Mouse (Mus musculus): Measurements from ENCODE around the gene Zfp423.
A peak's percentile ranks its signal among the peaks of the same experiment; 100 is the strongest.

Zfp423 gene

DNA sequence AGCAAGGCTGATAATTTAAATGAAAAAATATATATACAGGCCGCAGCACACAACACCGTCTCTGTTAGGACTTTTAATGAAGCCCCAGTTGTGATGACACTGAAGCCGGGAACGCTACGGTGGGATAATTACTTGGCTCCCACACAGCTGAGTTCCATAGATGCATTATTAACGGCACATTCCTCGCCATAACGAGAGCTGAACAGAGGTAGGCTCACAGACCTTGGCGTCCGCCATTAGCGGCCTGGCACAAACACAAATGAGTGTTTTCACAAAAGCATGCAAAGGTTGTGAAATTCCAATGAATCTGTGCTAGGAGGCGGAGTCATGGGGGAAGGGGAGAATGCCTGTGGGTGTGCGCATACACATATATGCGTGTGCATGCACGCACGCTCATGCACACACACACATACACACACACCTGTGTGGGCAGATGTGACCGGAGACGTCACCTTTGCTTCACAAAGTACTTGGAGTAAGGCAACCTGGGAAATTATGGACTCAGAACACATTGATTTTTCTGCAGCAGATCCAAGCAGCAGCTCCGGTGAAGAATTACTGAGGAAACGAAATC, 214.2 kb downstream of the Zfp423 start:
- DNase-seq (ENCODE audit: low spot score in 2 of 2), result no peak

DNA sequence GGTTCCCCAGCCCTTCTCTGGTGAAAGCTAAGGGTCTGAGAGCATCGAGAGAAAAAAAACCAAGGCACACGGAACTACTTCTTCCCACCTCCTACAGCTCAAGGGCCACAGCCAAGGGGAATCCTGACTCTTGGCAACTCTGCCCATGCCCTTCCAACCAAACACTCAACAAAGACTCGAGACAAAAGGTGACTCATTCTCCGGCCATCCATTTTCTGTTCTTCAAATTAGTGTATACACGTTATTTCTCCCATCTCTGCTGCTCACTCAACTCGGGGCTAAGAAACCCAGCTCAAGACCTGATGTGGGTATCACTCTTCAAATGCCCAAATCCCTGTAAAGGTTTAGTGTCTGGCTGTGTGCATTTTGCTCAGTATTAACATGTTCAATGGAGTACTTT, 214.8 kb downstream of the Zfp423 start:
- no peak for DNase-seq (ENCODE audit: low spot score in 2 of 2)

DNA sequence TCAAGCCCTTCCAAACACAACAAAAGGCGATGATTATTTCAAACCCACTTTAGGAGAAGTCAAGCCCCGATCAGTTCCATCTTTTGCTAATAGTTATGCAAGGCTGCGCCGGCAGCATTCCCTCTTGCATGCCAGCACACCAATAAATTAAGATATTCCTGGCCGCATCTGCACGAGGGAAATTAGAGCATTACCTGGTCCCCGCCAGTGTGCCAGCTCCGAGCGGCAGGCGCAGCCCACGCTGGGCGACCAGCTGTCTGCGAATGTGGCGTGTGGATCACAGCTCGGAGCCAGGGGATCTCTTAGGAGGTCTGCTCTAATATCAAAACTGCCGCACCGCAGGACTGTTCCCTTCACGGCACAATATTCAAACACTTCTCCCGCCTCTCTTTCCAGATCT, 217.4 kb downstream of the Zfp423 start:
- no peak for DNase-seq (ENCODE audit: low spot score in 2 of 2)

DNA sequence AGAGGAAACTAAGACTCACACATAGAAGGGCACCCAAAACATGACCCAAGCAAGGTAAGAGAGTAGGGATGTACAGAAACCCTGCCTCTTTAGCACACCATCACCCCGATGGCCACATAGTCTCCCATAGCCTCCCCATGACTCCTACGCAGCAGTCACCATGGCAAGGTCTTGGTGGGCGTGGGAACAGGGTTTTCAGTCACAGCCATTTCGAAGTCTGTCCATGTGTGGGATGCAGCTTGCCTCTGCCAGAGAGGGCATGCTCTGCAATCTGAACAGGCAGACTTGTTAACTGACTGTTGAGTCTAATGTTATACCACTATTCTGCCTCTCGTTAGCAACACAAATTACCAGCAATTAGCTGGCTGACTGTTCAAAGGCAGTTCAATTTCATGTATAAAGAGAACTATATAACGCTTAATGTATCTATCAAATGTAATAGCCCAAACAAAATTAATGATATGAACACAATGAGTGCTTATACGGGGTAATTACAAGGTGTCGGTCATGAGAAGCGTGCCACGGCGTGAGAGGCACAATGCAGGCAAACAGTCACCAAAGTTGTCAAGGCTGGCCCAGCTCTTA, 218.4 kb downstream of the Zfp423 start:
- DNase-seq (ENCODE audit: low spot score in 2 of 2), result no peak

DNA sequence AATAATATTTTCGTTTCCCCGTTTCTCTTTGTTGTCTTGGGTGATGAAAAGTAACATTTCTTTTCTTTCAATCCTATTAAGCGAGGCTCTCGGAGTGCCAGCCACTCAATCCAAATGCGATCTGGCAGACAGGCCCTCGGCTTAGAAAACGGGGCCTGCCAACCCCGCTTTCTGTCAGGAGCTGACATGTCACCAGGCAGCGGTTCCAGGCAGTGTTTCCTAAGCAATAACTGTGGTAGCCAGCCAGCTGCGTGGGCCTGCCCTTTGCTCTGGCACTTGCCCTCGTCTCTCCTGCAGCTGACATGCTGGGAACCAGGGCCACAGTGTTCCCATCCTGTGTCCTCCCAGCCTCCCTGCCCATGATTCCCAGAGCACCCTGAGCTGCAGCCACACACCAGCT, 221.5 kb downstream of the Zfp423 start:
- DNase-seq (ENCODE audit: low spot score in 2 of 2), result no peak

DNA sequence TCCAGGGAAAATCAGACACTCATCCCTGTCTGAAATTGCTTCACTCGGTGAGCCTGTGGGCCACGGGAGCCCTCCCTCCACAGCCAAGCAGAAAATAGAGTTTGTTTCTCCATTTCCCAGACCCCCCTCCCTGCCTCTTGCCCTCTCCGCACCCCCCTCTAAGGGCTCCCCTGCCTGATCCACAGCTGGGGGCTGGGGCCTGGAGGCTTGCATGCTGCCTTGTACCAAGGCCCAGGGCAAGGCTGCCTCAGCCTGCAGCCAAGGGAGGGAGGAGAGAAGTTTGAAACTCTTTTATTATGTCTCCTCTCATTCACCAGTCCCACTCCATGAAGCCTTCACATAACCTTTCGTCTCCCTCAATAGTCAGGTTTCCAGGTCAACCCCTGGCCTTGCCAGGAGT, 224.5 kb downstream of the Zfp423 start:
- no peak for DNase-seq (ENCODE audit: low spot score in 2 of 2)

DNA sequence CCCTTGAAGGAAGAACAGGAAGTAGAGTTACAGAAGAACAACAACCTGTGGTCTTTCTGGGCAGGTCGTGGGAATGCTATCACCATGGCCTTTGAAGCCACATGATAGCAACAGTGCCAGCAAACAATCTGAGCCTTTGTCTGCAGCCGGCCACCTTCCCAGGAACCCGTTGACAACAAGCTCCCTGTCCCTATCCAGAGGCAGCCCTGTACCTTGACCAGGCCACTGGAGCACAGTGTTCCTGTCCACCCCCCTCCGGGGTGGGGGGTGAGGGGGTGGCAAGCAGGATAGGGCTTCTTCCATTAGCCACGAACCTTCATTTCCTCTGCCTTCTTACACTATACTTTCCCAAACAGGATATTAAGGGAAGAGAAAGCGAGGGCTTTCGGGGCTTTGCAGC, 224.9 kb downstream of the Zfp423 start:
- no peak for DNase-seq (ENCODE audit: low spot score in 2 of 2)

DNA sequence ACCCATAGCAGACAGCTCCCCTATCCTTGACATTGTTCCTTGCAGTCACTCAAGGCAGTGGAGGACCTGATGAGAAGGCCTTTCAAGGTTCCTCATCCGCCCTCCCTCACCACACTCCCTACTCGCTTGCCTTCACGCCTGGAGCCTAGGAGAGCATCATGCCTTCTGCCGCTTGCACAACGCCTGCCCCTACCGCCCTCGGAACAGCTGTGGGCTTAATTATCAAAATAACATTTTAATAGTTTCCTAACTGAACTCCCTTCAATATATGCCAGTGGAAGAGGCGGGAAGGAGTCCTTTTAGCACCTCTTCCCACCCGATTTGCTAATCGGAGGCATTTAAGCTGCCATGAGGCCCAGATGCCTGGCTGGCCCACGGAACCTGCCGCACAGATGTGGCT, 228.3 kb downstream of the Zfp423 start:
- no peak for DNase-seq (ENCODE audit: low spot score in 2 of 2)

DNA sequence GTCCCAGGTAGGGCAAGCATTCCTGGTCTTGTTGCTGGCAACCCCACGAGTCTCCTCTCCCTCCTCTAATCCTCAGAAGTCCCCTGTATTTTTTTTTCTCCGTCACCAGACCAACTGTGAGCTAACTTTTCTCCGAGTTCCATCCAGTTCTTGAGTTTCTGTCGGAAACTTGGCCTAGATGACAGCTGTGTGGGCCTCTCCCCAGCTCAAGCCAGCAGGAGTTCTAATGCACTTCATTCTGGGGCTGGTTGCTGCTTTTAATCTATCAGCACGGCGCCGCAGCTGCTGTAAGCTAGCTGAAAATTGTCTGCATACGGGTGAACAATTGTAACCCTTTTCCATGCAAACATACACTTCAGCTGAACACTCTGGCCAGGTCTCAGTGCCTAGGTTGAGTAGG, 236.4 kb downstream of the Zfp423 start:
- no peak for DNase-seq (ENCODE audit: low spot score in 2 of 2)

DNA sequence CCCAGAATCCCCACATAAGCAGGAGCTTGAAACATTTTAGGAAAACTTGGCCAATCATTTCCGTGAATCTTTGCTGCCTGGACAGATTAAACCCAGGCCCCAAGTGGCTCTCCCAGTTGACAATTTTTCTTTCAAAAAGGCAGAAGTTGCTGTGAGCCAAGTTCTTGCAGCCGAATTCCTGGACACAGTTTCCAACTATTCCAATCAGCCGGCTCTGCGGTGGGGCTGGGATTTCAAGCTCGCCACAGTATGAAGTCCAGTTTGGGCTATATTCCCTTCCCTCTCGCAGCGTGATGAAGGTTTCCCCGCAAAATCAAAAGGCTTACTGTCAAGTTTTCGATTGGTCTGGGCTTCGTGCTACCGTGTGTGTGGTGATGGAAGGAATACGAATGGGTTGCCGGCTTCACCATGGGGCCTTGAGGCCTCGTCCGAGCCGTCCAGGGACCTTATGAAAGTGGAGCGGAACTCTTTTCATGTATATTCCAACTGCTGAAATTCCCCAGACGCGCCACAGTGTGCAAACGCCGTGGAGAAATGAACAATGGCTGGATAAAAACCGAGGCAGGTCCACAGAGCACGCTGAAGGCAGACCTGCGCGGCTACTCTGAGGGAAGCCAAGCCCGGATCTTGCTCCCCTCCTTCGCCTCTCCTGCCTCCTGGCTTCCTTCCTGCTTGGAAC, 240.1 kb downstream of the Zfp423 start:
- DNase-seq (ENCODE audit: low spot score in 2 of 2), result no peak

DNA sequence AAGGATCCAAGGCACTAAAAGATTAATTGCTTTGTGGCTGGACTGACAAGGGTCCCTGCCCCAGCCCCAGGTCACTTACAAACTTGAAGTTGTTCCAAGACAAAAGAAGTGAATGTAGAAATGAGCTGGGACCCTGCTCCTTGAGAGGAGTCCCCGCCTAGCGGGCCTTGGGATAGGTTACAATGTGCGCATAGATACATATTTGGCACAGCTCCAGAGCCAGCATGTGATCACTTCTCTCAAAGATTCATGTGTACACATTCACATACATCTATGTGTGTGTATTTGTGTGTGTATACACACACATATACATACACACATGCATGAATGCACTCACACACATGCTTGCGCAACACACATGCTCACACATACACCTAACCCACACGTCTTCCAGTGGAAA, 241.9 kb downstream of the Zfp423 start:
- DNase-seq (ENCODE audit: low spot score in 2 of 2), result no peak

DNA sequence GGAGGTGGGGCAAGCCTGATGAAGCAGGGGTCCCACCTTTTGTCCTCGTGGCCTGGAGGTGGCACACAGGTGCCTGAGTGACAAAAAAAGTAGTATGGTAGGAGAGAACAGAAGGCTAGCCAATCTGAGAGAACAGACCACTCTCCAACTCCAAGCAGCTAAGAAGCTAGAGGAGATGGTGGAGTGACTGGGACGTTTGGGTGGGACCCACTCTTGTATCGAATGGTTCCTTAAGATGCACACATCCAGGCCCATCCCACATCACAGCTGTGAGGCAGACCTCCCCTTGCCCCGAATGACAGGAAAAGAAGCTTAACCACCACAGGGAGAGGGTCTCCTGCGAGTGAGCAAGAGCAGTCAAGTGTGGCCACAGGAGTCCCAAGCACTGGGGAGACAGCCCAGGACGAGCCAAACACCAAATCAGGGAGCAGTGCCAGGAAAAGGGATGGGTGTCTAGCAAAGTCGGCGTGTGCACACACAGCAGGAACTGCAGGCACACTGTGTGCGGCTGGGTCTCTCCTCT, 242.6 kb downstream of the Zfp423 start:
- no peak for DNase-seq (ENCODE audit: low spot score in 2 of 2)

DNA sequence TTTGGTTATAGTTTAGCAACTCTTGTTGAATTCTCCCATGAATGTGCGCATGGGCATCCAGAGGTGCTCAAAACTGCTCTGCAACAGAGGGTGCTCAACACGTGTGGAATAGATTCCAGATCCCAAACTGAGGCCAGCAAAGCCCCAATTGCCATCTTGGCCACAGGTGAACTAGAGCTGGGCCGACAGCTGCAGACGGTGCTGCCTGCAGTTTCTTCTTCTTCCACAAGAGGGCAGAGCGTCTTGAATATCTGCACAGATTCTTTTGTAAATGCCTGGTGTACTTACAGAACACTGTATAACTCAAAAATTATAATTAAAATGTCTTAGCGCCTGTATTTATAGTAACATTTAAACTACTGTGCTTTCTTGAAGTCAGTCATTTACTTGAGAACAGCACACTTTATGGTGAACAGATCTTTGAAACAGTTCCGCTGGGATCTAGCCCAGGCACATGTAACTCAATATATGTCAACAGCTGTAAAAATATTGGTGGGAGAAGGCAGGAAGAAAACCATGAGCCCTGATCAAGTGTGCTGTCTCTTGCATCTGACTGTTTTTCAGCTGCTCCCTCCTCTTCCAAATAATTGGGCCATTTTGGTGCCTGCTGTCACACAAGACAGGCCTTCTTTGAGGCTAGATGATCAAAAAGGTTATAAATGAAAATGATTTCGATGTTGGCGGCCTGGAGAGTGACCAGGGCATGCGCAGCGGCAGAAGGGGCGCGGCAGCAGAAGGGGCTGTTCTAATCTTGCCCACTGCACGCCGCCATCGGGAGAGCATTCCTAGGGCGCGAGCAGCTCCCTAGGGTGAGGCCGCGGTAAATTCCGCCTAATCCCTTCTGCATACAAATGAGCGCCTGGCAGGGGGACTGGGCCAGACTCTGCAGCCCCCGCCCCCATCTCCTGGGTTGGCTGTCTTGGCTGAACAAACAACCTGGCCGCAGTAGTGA, 243.4 kb downstream of the Zfp423 start:
- peak in 1 of 2 experiments; percentile 61 for DNase-seq (ENCODE audit: low spot score in 2 of 2)

DNA sequence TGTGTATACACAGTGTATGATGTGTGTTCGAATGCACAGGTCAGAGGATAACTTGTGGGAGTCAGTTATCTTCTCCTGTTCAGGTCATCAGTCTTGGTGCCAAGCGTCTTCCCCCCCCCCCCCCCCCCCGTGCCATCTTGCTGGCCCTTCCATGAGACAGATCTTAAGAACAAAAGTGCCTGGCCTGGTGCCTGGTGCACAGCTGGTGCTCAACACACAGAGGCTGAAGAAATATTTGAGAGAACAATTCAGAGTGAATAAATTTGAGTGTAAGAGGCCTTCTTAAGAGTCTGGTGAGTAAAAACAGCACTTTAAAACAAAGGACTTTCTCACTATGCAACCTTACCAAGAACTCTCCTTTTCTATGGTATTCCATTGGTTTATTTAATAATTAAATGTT, 245.4 kb downstream of the Zfp423 start:
- no peak for DNase-seq (ENCODE audit: low spot score in 2 of 2)

DNA sequence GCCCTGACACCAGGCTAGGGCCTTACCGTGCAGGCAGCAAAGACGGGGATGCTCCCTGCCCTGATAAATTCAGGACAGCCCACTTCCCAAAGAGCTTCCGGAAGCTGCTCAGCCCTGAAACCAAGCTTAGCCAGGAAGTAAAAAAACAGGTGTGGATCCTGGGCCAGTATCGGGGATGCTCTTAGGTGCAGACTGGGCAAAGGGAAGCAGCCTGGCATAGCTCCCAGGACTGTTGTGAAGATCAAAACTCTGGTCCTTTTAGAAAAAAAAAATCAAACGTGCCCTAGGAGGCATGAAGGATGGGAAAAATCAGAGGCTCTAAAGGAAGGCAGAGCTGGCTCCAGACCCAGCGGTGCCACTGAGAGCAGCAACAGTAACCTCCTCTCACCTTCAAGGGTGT, 247.4 kb downstream of the Zfp423 start:
- no peak for DNase-seq (ENCODE audit: low spot score in 2 of 2)

DNA sequence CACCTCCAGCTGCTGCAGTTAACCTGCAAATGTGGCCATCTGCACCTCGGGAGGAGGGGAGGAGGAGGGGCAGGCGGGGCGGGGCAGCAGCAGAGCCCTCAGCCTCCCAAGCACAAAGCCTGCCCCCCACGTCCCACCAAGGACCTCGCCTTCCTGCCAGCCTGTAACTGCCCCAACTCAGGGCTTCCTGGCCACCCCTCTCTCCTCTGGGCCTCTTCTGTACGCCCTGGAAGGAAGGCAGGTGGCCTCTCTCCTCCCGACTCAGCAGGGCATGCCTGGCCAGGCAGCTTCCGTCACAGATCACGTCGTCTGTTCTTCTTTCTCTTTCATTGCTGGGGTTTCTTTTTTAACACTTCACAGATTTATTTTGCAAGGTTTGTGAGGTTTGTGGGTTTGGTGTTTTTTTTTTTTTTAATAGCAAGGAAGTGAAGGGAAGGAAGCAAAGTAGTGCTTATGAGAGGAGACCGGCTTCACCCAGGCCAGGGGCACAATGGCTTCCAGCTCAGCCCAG, 251.2 kb downstream of the Zfp423 start:
- peak; percentile 23 to 24 for DNase-seq (ENCODE audit: low spot score in 2 of 2)

DNA sequence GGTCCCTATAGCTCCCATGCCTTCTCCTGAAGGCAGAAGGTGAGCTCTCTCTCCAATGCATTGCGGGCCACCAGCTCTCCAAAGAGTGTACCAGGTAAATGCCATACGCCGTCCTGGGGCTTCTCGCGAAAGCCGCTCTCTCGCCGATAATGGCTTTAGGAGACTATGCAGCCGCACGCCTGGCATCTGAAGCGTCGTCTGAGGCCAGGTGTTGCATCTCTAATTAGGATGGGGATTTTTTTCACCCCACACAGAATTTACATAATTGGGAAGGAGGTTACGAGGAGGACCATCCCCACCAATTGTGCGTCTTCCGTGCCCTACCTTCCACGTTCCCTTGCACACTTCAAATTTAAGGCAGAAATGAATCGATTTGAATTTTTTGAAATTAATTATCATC, 252.2 kb downstream of the Zfp423 start:
- DNase-seq (ENCODE audit: low spot score in 2 of 2), result no peak

DNA sequence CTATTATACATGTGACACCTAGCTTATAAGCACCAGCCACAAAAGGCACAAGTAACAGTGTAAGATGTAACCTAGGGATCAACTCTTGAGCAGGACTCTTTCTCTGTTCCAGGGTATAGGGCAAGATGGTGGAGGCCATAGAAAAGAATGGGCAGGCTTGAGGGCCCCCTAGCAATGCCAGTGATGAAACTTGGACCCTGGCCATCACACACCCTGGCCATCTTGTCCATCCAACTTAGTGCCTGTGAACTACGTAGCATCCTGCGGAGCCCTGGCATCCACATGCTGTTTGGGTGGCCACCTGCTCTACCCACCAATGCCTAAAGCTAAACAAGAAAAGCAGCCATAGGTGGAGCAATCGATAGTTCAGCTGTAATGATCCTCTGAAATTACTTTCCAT, 254.6 kb downstream of the Zfp423 start:
- DNase-seq (ENCODE audit: low spot score in 2 of 2), result no peak

DNA sequence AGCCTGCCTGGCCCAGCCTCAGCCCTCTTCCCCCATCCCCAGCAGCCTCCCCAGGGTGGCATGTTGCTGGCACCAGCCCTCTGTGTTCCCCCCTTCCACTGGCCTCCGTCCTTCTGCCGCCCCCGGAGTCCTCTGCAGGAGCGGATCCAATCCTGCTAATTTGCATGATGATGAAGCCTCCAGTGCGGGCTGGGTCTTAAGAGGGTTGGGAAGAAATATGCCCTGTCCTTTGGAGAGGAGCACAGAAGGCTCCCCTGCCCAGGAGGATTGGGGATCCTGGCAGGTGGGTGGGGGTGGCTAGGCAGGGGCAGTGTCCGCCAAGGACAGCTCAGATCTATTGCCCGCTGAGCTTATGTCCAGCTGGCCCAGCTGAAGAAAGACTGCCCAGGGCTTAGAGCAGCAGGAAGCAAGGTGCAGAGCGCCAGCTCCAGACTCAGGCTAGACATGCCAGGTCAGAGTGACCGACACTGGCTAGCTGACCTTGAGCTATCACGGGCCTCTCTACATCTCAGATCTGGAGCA, 256.5 kb downstream of the Zfp423 start:
- no peak for DNase-seq (ENCODE audit: low spot score in 2 of 2)

DNA sequence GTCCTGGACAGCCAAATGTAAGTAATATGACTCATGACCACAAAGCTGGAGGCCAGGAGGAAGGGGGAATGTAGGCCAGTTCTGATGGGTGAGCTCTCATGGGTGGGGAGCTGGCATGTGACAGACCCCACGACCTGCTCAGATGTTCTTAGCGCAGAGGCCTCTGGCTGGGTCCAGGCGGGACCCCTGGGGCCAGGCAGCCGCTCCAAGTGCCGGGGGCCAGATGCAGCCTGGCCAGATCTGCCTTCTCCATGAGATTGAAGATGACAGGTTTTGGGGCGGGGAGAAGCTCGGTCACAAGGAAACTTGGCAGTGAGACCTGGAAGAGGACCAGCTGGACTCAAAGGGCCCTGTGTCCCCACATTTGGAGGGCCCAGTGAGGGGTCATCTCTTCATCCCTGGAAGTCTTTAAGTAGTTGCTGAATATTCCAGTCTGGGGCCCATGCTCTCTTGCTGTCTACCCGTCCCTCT, 257.3 kb downstream of the Zfp423 start:
- no peak for DNase-seq (ENCODE audit: low spot score in 2 of 2)

DNA sequence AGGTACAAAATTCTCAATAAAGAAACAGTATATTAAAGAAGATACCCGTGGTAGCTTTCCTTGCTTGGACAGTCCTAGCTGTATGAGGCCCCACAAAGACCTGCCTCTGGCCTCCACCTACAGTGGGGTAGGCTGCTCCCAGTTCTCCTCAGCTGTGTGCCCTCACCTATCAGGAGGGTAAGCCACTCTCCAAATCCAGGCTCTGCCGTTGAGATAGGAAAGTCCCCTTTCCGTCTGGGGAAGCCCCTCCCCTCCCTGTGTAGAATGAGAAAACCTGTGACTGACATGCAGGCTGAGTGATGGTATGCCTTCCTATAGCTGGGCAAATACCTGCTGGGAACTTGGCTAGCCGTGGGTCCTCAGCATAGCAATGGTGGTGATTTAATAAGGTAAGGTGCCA, 257.8 kb downstream of the Zfp423 start:
- DNase-seq (ENCODE audit: low spot score in 2 of 2), result no peak

DNA sequence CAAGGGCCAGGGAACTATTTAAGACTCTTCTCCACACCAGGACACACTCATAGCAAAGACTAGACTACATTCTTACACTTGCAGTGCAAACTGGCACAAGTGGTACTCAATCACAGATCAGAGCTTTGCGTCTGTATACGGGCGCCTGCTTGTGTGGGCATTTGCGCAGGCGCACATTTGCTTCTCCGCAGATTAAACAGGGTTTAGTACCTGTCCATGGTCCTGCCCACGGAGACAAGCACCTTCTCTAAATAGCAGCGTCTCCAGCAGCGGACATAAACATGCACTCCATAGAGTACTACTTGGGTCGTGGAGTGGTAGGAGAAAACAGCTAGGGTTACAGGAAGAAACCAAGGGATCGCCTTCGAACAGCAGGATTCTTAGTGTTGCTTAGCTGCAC, 259.1 kb downstream of the Zfp423 start:
- peak in 1 of 2 experiments; percentile 33 for DNase-seq (ENCODE audit: low spot score in 2 of 2)

All from thymus, postnatal 10 days (tissue).